Mouse (Mus musculus) granulocyte monocyte progenitor cell, adult 5-6 weeks (primary cell): Measurements from ENCODE around the gene Eln. TPM values are rescaled to one million over a fixed set of nuclear protein-coding genes. Genes with fewer than 3 reads are reported as not detected.

Experiments
- ATAC-seq: replicated peaks from 2 replicates; pipeline ENCODE4 v1.8.0; 2016; ENCODE audit warnings: mild to moderate bottlenecking, moderate TSS enrichment, inconsistent platforms; ENCODE audit not compliant: poor library complexity, severe bottlenecking
- total RNA-seq, 2 experiments: library from RNA; stranded (forward) in 1 of 2; stranded (reverse) in 1 of 2; fragments of 200-712, 200-1000 nt in 1 of 2; fragments of >200 nt in 1 of 2; fragmentation: Nextera tagmentation in 1 of 2; gene quantifications; 2 replicates each; pipeline ENCODE4 v1.2.3; 2014 to 2017

The Eln gene
- total RNA-seq, 2 experiments from 2014 or later: not detected

GRCm38 (mm10) chr5:134745801-134746200 lies 1.3 kb downstream of the Eln start:
- ATAC-seq: no peak

- ATAC-seq: no peak
Measured at GRCm38 (mm10) chr5:134745000-134745399, 2.1 kb downstream of the Eln start.

- no peak for ATAC-seq
Measured at GRCm38 (mm10) chr5:134743991-134744390, 3.1 kb downstream of the Eln start.

GRCm38 (mm10) chr5:134742221-134742795 lies 4.8 kb downstream of the Eln start:
- peak; percentile 48 for ATAC-seq

GRCm38 (mm10) chr5:134740501-134741341 lies 6.4 kb downstream of the Eln start:
- ATAC-seq: no peak

GRCm38 (mm10) chr5:134739951-134740350 lies 7.2 kb downstream of the Eln start:
- ATAC-seq: no peak

- no peak for ATAC-seq
Measured at GRCm38 (mm10) chr5:134734920-134735319, 12.2 kb downstream of the Eln start.

- no peak for ATAC-seq
Measured at GRCm38 (mm10) chr5:134734072-134734471, 13.1 kb downstream of the Eln start.

- ATAC-seq: no peak
Measured at GRCm38 (mm10) chr5:134733241-134733640, 13.9 kb downstream of the Eln start.

- ATAC-seq: no peak
Measured at GRCm38 (mm10) chr5:134729124-134729523, 18.0 kb downstream of the Eln start.

- ATAC-seq: no peak
Measured at GRCm38 (mm10) chr5:134728535-134728934, 18.6 kb downstream of the Eln start.

GRCm38 (mm10) chr5:134727001-134727639 lies 20.0 kb downstream of the Eln start:
- no peak for ATAC-seq

- no peak for ATAC-seq
Measured at GRCm38 (mm10) chr5:134725299-134725698, 21.8 kb downstream of the Eln start.

GRCm38 (mm10) chr5:134720058-134720457 lies 27.1 kb downstream of the Eln start:
- no peak for ATAC-seq

GRCm38 (mm10) chr5:134711076-134711475 lies 36.0 kb downstream of the Eln start:
- no peak for ATAC-seq

GRCm38 (mm10) chr5:134709275-134709674 lies 37.8 kb downstream of the Eln start:
- no peak for ATAC-seq

- peak; percentile 95 for ATAC-seq
Measured at GRCm38 (mm10) chr5:134704157-134704556, 43.0 kb downstream of the Eln start.

GRCm38 (mm10) chr5:134695539-134695938 lies 51.6 kb downstream of the Eln start:
- ATAC-seq: no peak

GRCm38 (mm10) chr5:134695082-134695481 lies 52.0 kb downstream of the Eln start:
- ATAC-seq: peak; percentile 77

GRCm38 (mm10) chr5:134692704-134693103 lies 54.4 kb downstream of the Eln start:
- ATAC-seq: no peak

GRCm38 (mm10) chr5:134688718-134689284 lies 58.3 kb downstream of the Eln start:
- peak; percentile 89 for ATAC-seq
